Mouse (Mus musculus): Measurements from ENCODE around the gene Hspa8. TPM values are rescaled to one million over a fixed set of nuclear protein-coding genes. Genes with fewer than 3 reads are reported as not detected.

Gene Hspa8
- polyA plus RNA-seq, 1 experiment = 1,837 TPM

DNA sequence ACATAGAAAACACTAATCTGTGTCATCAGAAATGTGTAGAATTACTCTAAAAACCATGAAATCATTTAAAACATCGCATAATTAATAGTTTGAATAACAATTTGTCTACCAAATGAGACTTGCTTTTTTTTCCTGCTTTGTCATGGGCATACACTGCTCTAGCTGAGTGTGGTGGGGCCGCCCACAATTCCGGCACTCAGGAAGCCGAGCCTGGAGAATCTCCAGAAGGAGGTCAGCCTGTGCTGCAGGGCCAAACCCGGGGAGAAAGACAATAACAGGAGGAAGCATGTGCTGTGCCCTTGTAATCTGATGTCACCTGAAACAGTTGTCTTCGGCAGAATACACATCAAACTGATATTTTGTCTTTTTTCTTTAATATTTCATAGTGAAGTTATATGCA is 24.8 kb downstream of the Hspa8 start:
- Histone ChIP-seq H3K4me1 (ENCODE audit: control insufficient read depth, insufficient read depth, low read length) (peaks cover 4% of the 10 kb centered on the region; the same call in 1 of the 2 replicates), H3K4me3 (ENCODE audit: insufficient read depth, low read depth, low read length) (no peak overlapping the region), H3K27ac (ENCODE audit: insufficient read depth, low read depth, low read length) (no peak overlapping the region)
- TF ChIP-seq CTCF (IDR thresholded peaks at IDR 0.05; ENCODE audit: insufficient read depth, low read depth, low read length) (no peak), POLR2A (IDR thresholded peaks at IDR 0.05; ENCODE audit: insufficient read depth, low read depth, low read length) (no peak)
- WGBS = 31% methylated on average over 6 of the region's 6 CpGs

- no peak for TF ChIP-seq CTCF (IDR thresholded peaks at IDR 0.05; ENCODE audit: insufficient read depth, low read depth, low read length)
- no peak for TF ChIP-seq POLR2A (IDR thresholded peaks at IDR 0.05; ENCODE audit: insufficient read depth, low read depth, low read length)
- Histone ChIP-seq H3K27ac (ENCODE audit: insufficient read depth, low read depth, low read length) (no peak overlapping the region), H3K4me1 (ENCODE audit: control insufficient read depth, insufficient read depth, low read length) (peaks cover 2% of the 10 kb centered on the region; the same call in 1 of the 2 replicates), H3K4me3 (ENCODE audit: insufficient read depth, low read depth, low read length) (no peak overlapping the region)
- WGBS = 79% methylated on average over 4 of the region's 4 CpGs
Observed at GRCm38 (mm10) chr9:40827366-40827765, 26.6 kb downstream of the Hspa8 start.

GRCm38 (mm10) chr9:40834569-40834968 is 33.8 kb downstream of the Hspa8 start:
- H3K27ac ChIP-seq (ENCODE audit: insufficient read depth, low read depth, low read length) = no peak overlapping the region
- WGBS = 5% methylated on average over 12 of the region's 12 CpGs
- TF ChIP-seq CTCF (IDR thresholded peaks at IDR 0.05; ENCODE audit: insufficient read depth, low read depth, low read length) (peak; percentile 37; the same call in 1 of the 2 replicates), POLR2A (IDR thresholded peaks at IDR 0.05; ENCODE audit: insufficient read depth, low read depth, low read length) (no peak)
- H3K4me3 ChIP-seq (ENCODE audit: insufficient read depth, low read depth, low read length) = no peak overlapping the region
- no peaks in the 10 kb centered on the region; the same call in 1 of the 2 replicates for H3K4me1 ChIP-seq (ENCODE audit: control insufficient read depth, insufficient read depth, low read length)

DNA sequence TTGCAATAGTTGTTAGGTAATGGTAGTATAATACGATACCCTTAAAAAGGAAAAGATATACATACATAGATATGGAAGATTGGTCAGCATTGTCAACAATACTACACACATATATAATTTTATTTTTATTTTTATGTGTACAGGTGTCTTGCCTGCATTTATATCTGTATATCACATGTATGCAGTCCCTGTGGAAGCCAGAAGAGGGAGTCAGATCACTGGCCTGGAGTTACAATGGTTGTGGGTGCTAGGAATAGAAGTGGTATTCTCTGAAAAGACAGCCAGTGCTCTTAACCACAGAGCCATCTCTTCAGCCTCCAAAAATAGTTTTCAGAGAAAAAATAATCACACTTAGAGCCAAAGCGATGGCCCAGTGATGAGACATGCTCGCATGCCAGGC is 35.9 kb downstream of the Hspa8 start:
- Histone ChIP-seq H3K27ac (ENCODE audit: insufficient read depth, low read depth, low read length) (no peak overlapping the region), H3K4me1 (ENCODE audit: control insufficient read depth, insufficient read depth, low read length) (no peaks in the 10 kb centered on the region; the same call in 1 of the 2 replicates), H3K4me3 (ENCODE audit: insufficient read depth, low read depth, low read length) (no peak overlapping the region)
- TF ChIP-seq POLR2A (IDR thresholded peaks at IDR 0.05; ENCODE audit: insufficient read depth, low read depth, low read length) = no peak
- no peak for TF ChIP-seq CTCF (IDR thresholded peaks at IDR 0.05; ENCODE audit: insufficient read depth, low read depth, low read length)
- WGBS = 97% methylated on average over 3 of the region's 3 CpGs

- TF ChIP-seq POLR2A (IDR thresholded peaks at IDR 0.05; ENCODE audit: insufficient read depth, low read depth, low read length) = no peak
- no peak for TF ChIP-seq CTCF (IDR thresholded peaks at IDR 0.05; ENCODE audit: insufficient read depth, low read depth, low read length)
- 93% methylated on average over 3 of the region's 3 CpGs for WGBS
- Histone ChIP-seq H3K27ac (ENCODE audit: insufficient read depth, low read depth, low read length) (no peak overlapping the region), H3K4me1 (ENCODE audit: control insufficient read depth, insufficient read depth, low read length) (no peaks in the 10 kb centered on the region), H3K4me3 (ENCODE audit: insufficient read depth, low read depth, low read length) (no peak overlapping the region)
Observed at GRCm38 (mm10) chr9:40839662-40840061, 38.9 kb downstream of the Hspa8 start.

DNA sequence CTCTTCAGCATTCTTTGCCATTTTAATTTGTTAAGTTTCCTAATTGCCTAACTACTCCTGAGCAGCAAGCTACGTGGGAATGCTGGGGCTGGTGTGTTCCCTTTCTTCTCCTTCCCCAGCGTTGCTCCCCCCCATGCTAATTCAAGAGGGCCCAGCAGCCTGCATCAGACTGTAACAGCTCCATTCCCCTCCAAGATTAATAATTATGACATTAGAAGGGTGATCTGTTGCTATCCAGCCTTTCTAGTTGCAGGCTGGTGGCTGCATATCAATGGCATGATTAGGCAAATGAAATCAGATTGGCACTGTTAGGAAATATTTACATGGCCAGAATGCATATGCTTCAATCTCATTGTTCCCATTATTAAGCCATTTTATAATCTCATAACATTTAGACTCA is 50.7 kb downstream of the Hspa8 start:
- Histone ChIP-seq H3K4me1 (ENCODE audit: control insufficient read depth, insufficient read depth, low read length) (no peaks in the 10 kb centered on the region), H3K27ac (ENCODE audit: insufficient read depth, low read depth, low read length) (no peak overlapping the region), H3K4me3 (ENCODE audit: insufficient read depth, low read depth, low read length) (no peak overlapping the region)
- TF ChIP-seq CTCF (IDR thresholded peaks at IDR 0.05; ENCODE audit: insufficient read depth, low read depth, low read length) = no peak
- 38% methylated on average over 2 of the region's 2 CpGs for WGBS

DNA sequence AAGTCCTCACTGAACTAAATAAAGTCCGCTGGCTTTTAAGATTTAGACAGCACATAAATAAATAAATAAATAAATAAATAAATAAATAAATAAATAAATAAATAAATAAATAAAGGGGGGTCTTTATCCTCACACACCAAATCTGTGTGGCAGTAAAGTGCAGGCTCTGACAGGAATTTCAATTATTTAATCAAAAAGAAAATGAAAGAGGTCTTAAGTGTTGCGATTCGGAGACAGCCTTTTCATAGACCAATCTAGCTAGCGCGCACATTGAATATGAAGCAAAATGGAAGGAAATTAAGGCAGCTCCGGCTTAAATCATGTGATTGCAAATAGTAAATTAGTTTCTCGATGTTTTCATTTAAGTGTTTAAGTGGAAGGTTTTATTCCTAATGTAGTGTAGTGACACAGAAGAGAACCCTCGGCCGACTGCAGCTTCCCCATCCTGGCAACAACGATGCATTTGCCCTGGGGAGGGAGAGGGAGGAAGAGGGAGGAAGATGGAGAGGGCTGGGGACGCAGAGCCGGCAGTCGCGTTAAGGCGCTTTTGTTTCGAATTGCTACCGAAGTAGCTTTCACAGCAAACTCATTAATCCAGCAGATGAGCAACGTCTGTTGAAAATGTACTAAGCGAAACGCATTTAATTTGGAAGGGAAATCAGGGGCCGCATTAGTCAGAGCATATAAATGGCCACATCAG is 57.8 kb downstream of the Hspa8 start:
- TF ChIP-seq POLR2A (IDR thresholded peaks at IDR 0.05; ENCODE audit: insufficient read depth, low read depth, low read length) (no peak), CTCF (IDR thresholded peaks at IDR 0.05; ENCODE audit: insufficient read depth, low read depth, low read length) (no peak)
- Histone ChIP-seq H3K4me1 (ENCODE audit: control insufficient read depth, insufficient read depth, low read length) (peaks cover 2% of the 10 kb centered on the region; the same call in 1 of the 2 replicates), H3K27ac (ENCODE audit: insufficient read depth, low read depth, low read length) (no peak overlapping the region), H3K4me3 (ENCODE audit: insufficient read depth, low read depth, low read length) (peak overlapping the region; percentile 31)
- whole genome bisulfite sequencing = 2% methylated on average over 21 of the region's 21 CpGs

DNA sequence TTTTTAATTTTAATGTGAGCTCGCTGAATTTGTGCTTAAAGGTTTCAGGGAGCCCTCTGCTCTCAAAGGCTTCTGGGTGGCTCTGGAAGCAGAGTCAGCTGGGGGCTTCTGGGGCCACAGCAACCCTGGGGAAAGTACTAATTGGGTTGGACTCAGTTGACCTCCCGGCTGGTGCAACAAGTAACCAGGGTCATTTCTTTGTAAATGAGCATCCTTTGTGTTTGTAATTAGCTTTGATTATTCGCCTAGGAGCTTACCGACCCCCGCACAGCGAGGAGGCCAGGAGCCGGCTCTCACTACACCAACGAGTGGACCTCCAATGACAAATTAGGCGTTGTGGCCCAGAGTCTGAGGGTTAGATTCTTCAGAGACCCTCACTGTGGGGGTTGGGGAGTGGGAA is 58.4 kb downstream of the Hspa8 start:
- no peak overlapping the region for H3K4me3 ChIP-seq (ENCODE audit: insufficient read depth, low read depth, low read length)
- no peak overlapping the region for H3K27ac ChIP-seq (ENCODE audit: insufficient read depth, low read depth, low read length)
- H3K4me1 ChIP-seq (ENCODE audit: control insufficient read depth, insufficient read depth, low read length) = peaks cover 2% of the 10 kb centered on the region; the same call in 1 of the 2 replicates
- WGBS = 18% methylated on average over 9 of the region's 9 CpGs
- no peak for TF ChIP-seq CTCF (IDR thresholded peaks at IDR 0.05; ENCODE audit: insufficient read depth, low read depth, low read length)
- TF ChIP-seq POLR2A (IDR thresholded peaks at IDR 0.05; ENCODE audit: insufficient read depth, low read depth, low read length) = no peak

Other genes starting within 250 kb of the Hspa8 start
- not detected in 2 replicates for gene Gm21915, start 130.4 kb upstream of the Hspa8 start, polyA plus RNA-seq (2012; ENCODE audit: insufficient read depth, insufficient read length, low replicate concordance, missing spikeins)
- not detected in 2 replicates for gene Clmp, start 115.0 kb upstream of the Hspa8 start, polyA plus RNA-seq (2012; ENCODE audit: insufficient read depth, insufficient read length, low replicate concordance, missing spikeins)
- not detected in 2 replicates for gene Bsx, start 73.1 kb downstream of the Hspa8 start, polyA plus RNA-seq (2012; ENCODE audit: insufficient read depth, insufficient read length, low replicate concordance, missing spikeins)
- not detected in 2 replicates for gene Jhy, start 163.1 kb downstream of the Hspa8 start, polyA plus RNA-seq (2012; ENCODE audit: insufficient read depth, insufficient read length, low replicate concordance, missing spikeins)
- not detected in 2 replicates for gene Crtam, start 203.6 kb downstream of the Hspa8 start, polyA plus RNA-seq (2012; ENCODE audit: insufficient read depth, insufficient read length, low replicate concordance, missing spikeins)

Data from olfactory bulb, adult 2 months (tissue).